Mouse (Mus musculus): ENCODE results near the gene Dpep2nb. TPM values are rescaled to one million over a fixed set of nuclear protein-coding genes. Genes with fewer than 3 reads are reported as not detected.

Dpep2nb gene
- total and polyA plus RNA-seq, 3 experiments, result not detected

GRCm38 (mm10) chr8:105961536-105961935 is 44.2 kb downstream of the Dpep2nb start:
- no peak for DNase-seq

DNA sequence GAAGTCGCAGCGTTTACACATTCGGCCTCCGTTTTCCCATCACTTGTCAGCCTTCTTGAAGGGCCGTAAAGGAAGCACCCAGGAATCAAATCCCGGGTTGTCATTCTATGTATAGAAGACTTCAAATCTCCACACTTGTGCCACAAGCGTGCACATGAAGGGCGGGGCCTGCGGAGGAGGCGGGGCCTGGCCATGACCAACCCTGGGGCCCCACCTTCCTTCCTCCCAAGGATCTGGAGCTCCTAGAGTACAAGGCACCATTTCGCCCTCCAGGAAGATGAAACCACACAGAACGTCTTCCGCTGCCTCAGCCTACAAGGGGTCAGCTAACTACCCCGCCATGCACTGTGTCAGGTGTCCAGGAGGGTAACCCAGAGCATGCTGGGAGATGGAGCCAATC is 44.7 kb downstream of the Dpep2nb start:
- no peak for DNase-seq

- DNase-seq, result peak; percentile 28
Observed at GRCm38 (mm10) chr8:105959350-105959749, 46.4 kb downstream of the Dpep2nb start.

DNA sequence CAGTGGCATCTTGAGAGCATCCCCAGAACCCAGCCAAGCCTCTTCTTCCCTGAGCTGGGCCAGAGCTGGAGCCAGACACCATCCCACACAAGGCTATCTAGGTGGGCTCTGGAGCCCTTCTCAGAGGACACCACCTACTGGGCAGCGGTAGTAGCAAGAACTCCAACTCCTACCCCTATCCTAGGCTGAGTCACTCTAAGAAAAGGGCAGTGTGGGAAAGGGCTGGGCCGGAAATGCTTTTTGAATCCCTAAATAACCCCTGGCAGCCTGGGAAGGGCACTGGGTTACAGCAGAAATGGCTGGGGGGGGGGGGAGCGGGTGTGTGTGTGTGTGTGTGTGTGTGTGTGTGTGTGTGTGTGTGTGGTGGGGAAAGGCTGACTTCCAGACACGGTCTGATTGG is 48.0 kb downstream of the Dpep2nb start:
- peak; percentile 76 for DNase-seq

- no peak for DNase-seq
Observed at GRCm38 (mm10) chr8:105956556-105956955, 49.2 kb downstream of the Dpep2nb start.

- DNase-seq, result no peak
Observed at GRCm38 (mm10) chr8:105951057-105951659, 54.6 kb downstream of the Dpep2nb start.

- DNase-seq, result peak; percentile 48
Observed at GRCm38 (mm10) chr8:105949350-105949749, 56.4 kb downstream of the Dpep2nb start.

Small RNA genes lying within 50 kb of the gene (microRNA-seq; reads per million reads assigned to microRNA genes)
- 0 reads per million in 2 experiments for gene Mir7074

Other genes with a start within 250 kb of the Dpep2nb start
- gene Gfod2, start 247.3 kb downstream of the Dpep2nb start, total RNA-seq (2021), result 10 to 100 TPM in 1 of 2 experiments, 1 to 10 TPM in 1; 7.8 to 14.2 TPM
- gene Gfod2, start 247.3 kb downstream of the Dpep2nb start, polyA plus RNA-seq (2012; rRNA removed), result 8.1 and 9.6 TPM in 2 replicates
- 10 to 100 TPM; 19.7 to 23.6 TPM for gene Ranbp10, start 178.6 kb downstream of the Dpep2nb start, total RNA-seq (2021)
- gene Ranbp10, start 178.6 kb downstream of the Dpep2nb start, polyA plus RNA-seq (2012; rRNA removed), result 22.2 and 27.3 TPM in 2 replicates
- gene Tsnaxip1, start 178.2 kb downstream of the Dpep2nb start, total RNA-seq (2021), result not detected
- not detected in 2 replicates for gene Tsnaxip1, start 178.2 kb downstream of the Dpep2nb start, polyA plus RNA-seq (2012; rRNA removed)
- gene Cenpt, start 152.7 kb downstream of the Dpep2nb start, total RNA-seq (2021), result 1 to 10 TPM; 5.9 to 6.7 TPM
- gene Cenpt, start 152.7 kb downstream of the Dpep2nb start, polyA plus RNA-seq (2012; rRNA removed), result 5.9 and 8.1 TPM in 2 replicates
- 10 to 100 TPM; 31.7 to 38.0 TPM for gene Thap11, start 150.8 kb downstream of the Dpep2nb start, total RNA-seq (2021)
- gene Thap11, start 150.8 kb downstream of the Dpep2nb start, polyA plus RNA-seq (2012; rRNA removed), result 79.7 and 91.6 TPM in 2 replicates
- gene Nutf2, start 145.4 kb downstream of the Dpep2nb start, total RNA-seq (2021), result 10 to 100 TPM; 30.2 to 44.0 TPM
- gene Nutf2, start 145.4 kb downstream of the Dpep2nb start, polyA plus RNA-seq (2012; rRNA removed), result 19.3 and 24.8 TPM in 2 replicates
- 10 to 100 TPM; 33.8 to 35.9 TPM for gene Edc4, start 125.1 kb downstream of the Dpep2nb start, total RNA-seq (2021)
- gene Edc4, start 125.1 kb downstream of the Dpep2nb start, polyA plus RNA-seq (2012; rRNA removed), result 74.9 and 97.4 TPM in 2 replicates
- 1 to 10 TPM; 1.3 to 1.6 TPM for gene Nrn1l, start 112.4 kb downstream of the Dpep2nb start, total RNA-seq (2021)
- gene Nrn1l, start 112.4 kb downstream of the Dpep2nb start, polyA plus RNA-seq (2012; rRNA removed), result 4.6 TPM in 2 replicates
- 10 to 100 TPM; 32.5 to 33.3 TPM for gene Pskh1, start 105.5 kb downstream of the Dpep2nb start, total RNA-seq (2021)
- 45.3 and 51.2 TPM in 2 replicates for gene Pskh1, start 105.5 kb downstream of the Dpep2nb start, polyA plus RNA-seq (2012; rRNA removed)
- gene Ctrl, start 72.1 kb downstream of the Dpep2nb start, total RNA-seq (2021), result under 1 TPM; 0.73 to 0.84 TPM
- gene Ctrl, start 72.1 kb downstream of the Dpep2nb start, polyA plus RNA-seq (2012; rRNA removed), result 1.1 and 2.0 TPM in 2 replicates
- gene Psmb10, start 67.5 kb downstream of the Dpep2nb start, total RNA-seq (2021), result 10 to 100 TPM; 77.0 to 79.0 TPM
- gene Psmb10, start 67.5 kb downstream of the Dpep2nb start, polyA plus RNA-seq (2012; rRNA removed), result 156 and 174 TPM in 2 replicates
- 1 to 10 TPM; 1.3 to 2.9 TPM for gene Lcat, start 62.6 kb downstream of the Dpep2nb start, total RNA-seq (2021)
- gene Lcat, start 62.6 kb downstream of the Dpep2nb start, polyA plus RNA-seq (2012; rRNA removed), result 1.9 and 3.3 TPM in 2 replicates
- gene Slc12a4, start 39.9 kb downstream of the Dpep2nb start, total RNA-seq (2021), result 10 to 100 TPM; 40.2 to 60.5 TPM
- 62.4 and 63.2 TPM in 2 replicates for gene Slc12a4, start 39.9 kb downstream of the Dpep2nb start, polyA plus RNA-seq (2012; rRNA removed)
- gene Dpep3, start 26.5 kb downstream of the Dpep2nb start, total RNA-seq (2021), result not detected
- 0.21 TPM in 1 of 2 replicates, not detected in the other for gene Dpep3, start 26.5 kb downstream of the Dpep2nb start, polyA plus RNA-seq (2012; rRNA removed)
- 10 to 100 TPM; 13.6 to 19.6 TPM for gene Dus2, start 14.6 kb downstream of the Dpep2nb start, total RNA-seq (2021)
- 5.5 and 5.6 TPM in 2 replicates for gene Dus2, start 14.6 kb downstream of the Dpep2nb start, polyA plus RNA-seq (2012; rRNA removed)
- gene Ddx28, start 5.9 kb upstream of the Dpep2nb start, total RNA-seq (2021), result 10 to 100 TPM; 16.1 to 17.3 TPM
- gene Ddx28, start 5.9 kb upstream of the Dpep2nb start, polyA plus RNA-seq (2012; rRNA removed), result 12.5 and 13.2 TPM in 2 replicates
- gene Nfatc3, start 52.9 kb upstream of the Dpep2nb start, total RNA-seq (2021), result 10 to 100 TPM; 35.2 to 70.0 TPM
- gene Nfatc3, start 52.9 kb upstream of the Dpep2nb start, polyA plus RNA-seq (2012; rRNA removed), result 14.9 and 20.6 TPM in 2 replicates
- gene Esrp2, start 131.0 kb upstream of the Dpep2nb start, total RNA-seq (2021), result 1 to 10 TPM; 1.7 to 3.7 TPM
- gene Esrp2, start 131.0 kb upstream of the Dpep2nb start, polyA plus RNA-seq (2012; rRNA removed), result 2.0 and 5.5 TPM in 2 replicates
- 10 to 100 TPM; 21.9 to 38.8 TPM for gene Pla2g15, start 144.4 kb upstream of the Dpep2nb start, total RNA-seq (2021)
- 21.9 and 22.1 TPM in 2 replicates for gene Pla2g15, start 144.4 kb upstream of the Dpep2nb start, polyA plus RNA-seq (2012; rRNA removed)
- 10 to 100 TPM; 27.2 to 34.0 TPM for gene Slc7a6, start 162.9 kb upstream of the Dpep2nb start, total RNA-seq (2021)
- 17.3 and 26.5 TPM in 2 replicates for gene Slc7a6, start 162.9 kb upstream of the Dpep2nb start, polyA plus RNA-seq (2012; rRNA removed)
- 10 to 100 TPM; 24.2 to 25.1 TPM for gene Slc7a6os, start 205.0 kb upstream of the Dpep2nb start, total RNA-seq (2021)
- gene Slc7a6os, start 205.0 kb upstream of the Dpep2nb start, polyA plus RNA-seq (2012; rRNA removed), result 14.1 and 14.7 TPM in 2 replicates
- 10 to 100 TPM; 23.0 to 28.1 TPM for gene Prmt7, start 205.0 kb upstream of the Dpep2nb start, total RNA-seq (2021)
- 14.1 and 19.8 TPM in 2 replicates for gene Prmt7, start 205.0 kb upstream of the Dpep2nb start, polyA plus RNA-seq (2012; rRNA removed)